Mouse (Mus musculus) neural tube, embryonic 15.5 days (tissue): ENCODE data around the gene Mgat3. TPM values are rescaled to one million over a fixed set of nuclear protein-coding genes. Genes with fewer than 3 reads are reported as not detected.

Source experiments
- ATAC-seq: fragments of 200-750 bp; cut with Nextera tagmentation; 2 replicates; pipeline ENCODE4 v1.8.0; 2017; ENCODE audit warnings: mild to moderate bottlenecking, moderate TSS enrichment, moderate library complexity; ENCODE audit not compliant: low FRiP score
- H3K27ac ChIP-seq: fragments of 300-500 bp; sonication (generic); replicated peaks from 2 replicates; pipeline ENCODE4 v1.5.1; 2015; ENCODE audit warnings: mild to moderate bottlenecking, inconsistent platforms
- H3K27me3 ChIP-seq: fragments of 300-500 bp; sonication (generic); replicated peaks from 2 replicates; pipeline ENCODE4 v1.6.1; 2015; ENCODE audit warnings: inconsistent platforms
- H3K36me3 ChIP-seq: fragments of 300-500 bp; sonication (generic); 2 replicates; pipeline ENCODE4 v1.6.1; 2015; ENCODE audit warnings: inconsistent platforms
- H3K4me1 ChIP-seq: fragments of 300-500 bp; sonication (generic); 2 replicates; pipeline ENCODE4 v1.6.1; 2015; ENCODE audit warnings: inconsistent platforms
- H3K4me2 ChIP-seq: fragments of 300-500 bp; sonication (generic); 2 replicates; pipeline ENCODE4 v1.6.1; 2015; ENCODE audit warnings: inconsistent platforms, mild to moderate bottlenecking, moderate library complexity
- H3K4me3 ChIP-seq: fragments of 300-500 bp; sonication (generic); replicated peaks from 2 replicates; pipeline ENCODE4 v1.5.1; 2015; ENCODE audit warnings: mild to moderate bottlenecking, inconsistent platforms
- H3K9ac ChIP-seq: fragments of 300-500 bp; sonication (generic); replicated peaks from 2 replicates; pipeline ENCODE4 v1.6.1; 2015; ENCODE audit warnings: mild to moderate bottlenecking, inconsistent platforms
- H3K9me3 ChIP-seq: fragments of 300-500 bp; sonication (generic); replicated peaks from 2 replicates; pipeline ENCODE4 v1.6.1; 2016; ENCODE audit warnings: inconsistent platforms
- WGBS: fragments of 180-500 bp; shearing (Covaris S2); methylation state at CpG from one replicate; pipeline ENCODE4 v1.1.7; 2015; ENCODE audit warnings: mixed read lengths; 5-methylcytosine and 5-hydroxymethylcytosine counted together
- polyA plus RNA-seq: library from polyadenylated mRNA; unstranded; fragments of >200 nt; fragmentation: Nextera tagmentation; extraction: Ambion mirVana; gene quantifications from 2 replicates; pipeline ENCODE4 v1.2.1, GENCODE M21; 2015

The Mgat3 gene
- polyA plus RNA-seq, 1 experiment from 2014 or later = 17.5 TPM

- Histone ChIP-seq H3K9ac (no peak overlapping the region), H3K4me3 (no peak overlapping the region), H3K4me1 (peaks cover 34% of the 10 kb centered on the region), H3K27me3 (no peaks in the 10 kb centered on the region), H3K4me2 (no peak overlapping the region), H3K9me3 (no peaks in the 10 kb centered on the region), H3K36me3 (no peaks in the 10 kb centered on the region; the same call in 1 of the 2 replicates), H3K27ac (no peak overlapping the region)
- ATAC-seq = no peak
- 90% methylated on average over 4 of the region's 4 CpGs for WGBS
These were observed 8.7 kb downstream of the Mgat3 start for GRCm38 (mm10) chr15:80182072-80182700.

- H3K9me3 ChIP-seq = no peaks in the 10 kb centered on the region
- H3K27me3 ChIP-seq = no peaks in the 10 kb centered on the region
- H3K4me1 ChIP-seq = peaks cover 26% of the 10 kb centered on the region
- no peak for ATAC-seq
- H3K4me2 ChIP-seq = no peak overlapping the region
- H3K9ac ChIP-seq = no peak overlapping the region
- H3K36me3 ChIP-seq = no peaks in the 10 kb centered on the region
- no peak overlapping the region for H3K27ac ChIP-seq
- whole genome bisulfite sequencing = 81% methylated on average over 5 of the region's 5 CpGs
- no peak overlapping the region for H3K4me3 ChIP-seq
These were observed 15.4 kb downstream of the Mgat3 start for GRCm38 (mm10) chr15:80188927-80189326.

GRCm38 (mm10) chr15:80190075-80190474 is 16.6 kb downstream of the Mgat3 start:
- ATAC-seq = no peak

GRCm38 (mm10) chr15:80191585-80192245 is 18.2 kb downstream of the Mgat3 start:
- H3K36me3 ChIP-seq = no peaks in the 10 kb centered on the region
- H3K9me3 ChIP-seq = no peaks in the 10 kb centered on the region
- no peak for ATAC-seq
- H3K9ac ChIP-seq = no peak overlapping the region
- no peak overlapping the region for H3K4me2 ChIP-seq
- 51% methylated on average over 8 of the region's 8 CpGs for WGBS
- no peak overlapping the region for H3K4me3 ChIP-seq
- H3K27me3 ChIP-seq = no peaks in the 10 kb centered on the region
- no peak overlapping the region for H3K27ac ChIP-seq
- H3K4me1 ChIP-seq = peaks cover 29% of the 10 kb centered on the region

More at GRCm38 (mm10) chr15:80190075-80190474, 16.6 kb downstream of the Mgat3 start:
- no peaks in the 10 kb centered on the region for H3K36me3 ChIP-seq
- 71% methylated on average over 4 of the region's 4 CpGs for WGBS
- no peak overlapping the region for H3K9ac ChIP-seq
- no peak overlapping the region for H3K27ac ChIP-seq
- H3K4me1 ChIP-seq = peaks cover 29% of the 10 kb centered on the region
- H3K27me3 ChIP-seq = no peaks in the 10 kb centered on the region
- no peak overlapping the region for H3K4me3 ChIP-seq
- H3K4me2 ChIP-seq = no peak overlapping the region
- H3K9me3 ChIP-seq = no peaks in the 10 kb centered on the region

- no peak overlapping the region for H3K9ac ChIP-seq
- H3K27me3 ChIP-seq = no peaks in the 10 kb centered on the region
- no peak overlapping the region for H3K4me2 ChIP-seq
- H3K9me3 ChIP-seq = no peaks in the 10 kb centered on the region
- 96% methylated on average over 4 of the region's 6 CpGs for WGBS
- ATAC-seq = no peak
- H3K4me1 ChIP-seq = peaks cover 29% of the 10 kb centered on the region
- no peaks in the 10 kb centered on the region for H3K36me3 ChIP-seq
- no peak overlapping the region for H3K4me3 ChIP-seq
- no peak overlapping the region for H3K27ac ChIP-seq
These were observed 18.7 kb downstream of the Mgat3 start for GRCm38 (mm10) chr15:80192246-80192585.

- Histone ChIP-seq H3K9ac (no peak overlapping the region), H3K4me1 (peaks cover 29% of the 10 kb centered on the region), H3K27ac (no peak overlapping the region), H3K4me2 (no peak overlapping the region), H3K36me3 (no peaks in the 10 kb centered on the region), H3K4me3 (no peak overlapping the region), H3K27me3 (no peaks in the 10 kb centered on the region), H3K9me3 (no peaks in the 10 kb centered on the region)
- 94% methylated on average over 7 of the region's 7 CpGs for WGBS
- ATAC-seq = no peak
These were observed 19.3 kb downstream of the Mgat3 start for GRCm38 (mm10) chr15:80192847-80193246.

- no peak overlapping the region for H3K9ac ChIP-seq
These were observed 26.0 kb downstream of the Mgat3 start for GRCm38 (mm10) chr15:80199556-80199955.

GRCm38 (mm10) chr15:80202111-80202775 is 28.7 kb downstream of the Mgat3 start:
- H3K27ac ChIP-seq = no peak overlapping the region
- no peak overlapping the region for H3K4me2 ChIP-seq
- no peak for ATAC-seq
- H3K36me3 ChIP-seq = peaks cover 5% of the 10 kb centered on the region; the same call in 1 of the 2 replicates
- 77% methylated on average over 6 of the region's 6 CpGs for WGBS
- no peaks in the 10 kb centered on the region for H3K9me3 ChIP-seq
- H3K4me3 ChIP-seq = no peak overlapping the region
- H3K4me1 ChIP-seq = no peaks in the 10 kb centered on the region
- H3K27me3 ChIP-seq = no peaks in the 10 kb centered on the region
- H3K9ac ChIP-seq = no peak overlapping the region

More at GRCm38 (mm10) chr15:80199556-80199955, 26.0 kb downstream of the Mgat3 start:
- Histone ChIP-seq H3K9me3 (no peaks in the 10 kb centered on the region), H3K4me2 (no peak overlapping the region), H3K27ac (no peak overlapping the region), H3K4me1 (no peaks in the 10 kb centered on the region), H3K36me3 (peaks cover 5% of the 10 kb centered on the region; the same call in 1 of the 2 replicates), H3K27me3 (no peaks in the 10 kb centered on the region), H3K4me3 (no peak overlapping the region)
- no peak for ATAC-seq
- 36% methylated on average over 2 of the region's 2 CpGs for WGBS

GRCm38 (mm10) chr15:80203406-80203805 is 29.9 kb downstream of the Mgat3 start:
- 0 out of 2 replicates have a peak, but pooled peaks cover 3% of the 10 kb centered on the region for H3K4me1 ChIP-seq
- H3K36me3 ChIP-seq = peaks cover 5% of the 10 kb centered on the region; the same call in 1 of the 2 replicates
- WGBS = 43% methylated on average over 4 of the region's 4 CpGs
- H3K9me3 ChIP-seq = no peaks in the 10 kb centered on the region
- H3K4me2 ChIP-seq = no peak overlapping the region
- H3K4me3 ChIP-seq = no peak overlapping the region
- ATAC-seq = no peak
- H3K9ac ChIP-seq = no peak overlapping the region
- H3K27me3 ChIP-seq = no peaks in the 10 kb centered on the region
- H3K27ac ChIP-seq = no peak overlapping the region

- Histone ChIP-seq H3K4me1 (0 out of 2 replicates have a peak, but pooled peaks cover 4% of the 10 kb centered on the region), H3K9me3 (no peaks in the 10 kb centered on the region), H3K4me3 (no peak overlapping the region), H3K27ac (no peak overlapping the region), H3K36me3 (peaks cover 10% of the 10 kb centered on the region), H3K9ac (no peak overlapping the region), H3K4me2 (no peak overlapping the region), H3K27me3 (no peaks in the 10 kb centered on the region)
- no peak for ATAC-seq
- WGBS = 89% methylated on average over 3 of the region's 3 CpGs
These were observed 32.6 kb downstream of the Mgat3 start for GRCm38 (mm10) chr15:80206057-80206565.

- H3K36me3 ChIP-seq = peaks cover 31% of the 10 kb centered on the region
- no peak for ATAC-seq
- H3K9ac ChIP-seq = no peak overlapping the region
- WGBS = 31% methylated on average over 4 of the region's 4 CpGs
- H3K4me1 ChIP-seq = 0 out of 2 replicates have a peak, but pooled peaks cover 4% of the 10 kb centered on the region
- H3K27ac ChIP-seq = no peak overlapping the region
- no peak overlapping the region for H3K4me3 ChIP-seq
- H3K4me2 ChIP-seq = no peak overlapping the region
- no peaks in the 10 kb centered on the region for H3K27me3 ChIP-seq
- no peaks in the 10 kb centered on the region for H3K9me3 ChIP-seq
These were observed 34.9 kb downstream of the Mgat3 start for GRCm38 (mm10) chr15:80208446-80208845.
